Mouse (Mus musculus) kidney, postnatal 4 days (tissue): ENCODE measurements around the gene Dlk1.
"Not testable (repeated sequence)": the region's sequence is repeated elsewhere in the genome, so short reads cannot be mapped to it uniquely, and the experiment has no call there.

Source experiments
- DNase-seq, 2 experiments: peaks; one replicate each; pipeline ENCODE4 v3.0.0; 2021; ENCODE audit warnings: mixed read lengths in 2 of 2

Gene Dlk1

DNA sequence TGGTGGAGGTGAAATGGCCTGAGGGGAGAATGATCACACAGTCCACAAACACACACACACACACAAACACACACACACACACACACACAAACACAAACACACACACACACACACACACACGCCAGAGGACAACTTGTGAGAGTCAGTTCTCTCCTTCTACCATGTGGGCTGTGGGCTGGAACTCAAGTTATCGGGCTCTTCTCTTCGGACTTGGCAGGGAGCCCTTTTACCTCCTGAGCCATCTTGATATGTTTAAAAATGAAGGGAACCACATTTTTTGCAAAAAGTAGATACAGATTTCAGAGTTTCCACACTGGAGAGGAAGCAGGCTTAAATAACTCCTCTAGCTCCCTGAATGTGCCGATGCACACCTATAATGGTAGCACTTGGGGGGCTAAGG is 22.9 kb downstream of the Dlk1 start:
- no peak for DNase-seq

DNA sequence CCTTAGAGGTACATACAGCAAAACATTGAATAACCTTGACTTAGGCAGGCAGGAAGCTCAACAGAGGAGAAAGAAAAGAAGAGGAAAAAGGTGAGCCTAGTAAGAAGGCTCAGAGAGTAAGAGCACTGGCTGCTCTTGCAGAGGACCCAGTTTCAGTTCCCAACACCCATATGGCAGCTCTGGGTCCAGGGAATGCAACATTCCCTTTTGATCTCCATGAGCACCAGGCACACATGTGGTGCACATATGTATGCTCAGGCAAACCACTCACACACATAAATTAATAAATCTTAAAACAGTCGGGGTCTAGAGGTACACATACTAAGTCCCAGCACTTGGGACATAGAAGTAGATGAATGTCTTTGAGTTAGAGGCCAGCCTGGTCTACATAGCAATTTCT is 33.9 kb downstream of the Dlk1 start:
- not testable (repeated sequence) for DNase-seq

DNA sequence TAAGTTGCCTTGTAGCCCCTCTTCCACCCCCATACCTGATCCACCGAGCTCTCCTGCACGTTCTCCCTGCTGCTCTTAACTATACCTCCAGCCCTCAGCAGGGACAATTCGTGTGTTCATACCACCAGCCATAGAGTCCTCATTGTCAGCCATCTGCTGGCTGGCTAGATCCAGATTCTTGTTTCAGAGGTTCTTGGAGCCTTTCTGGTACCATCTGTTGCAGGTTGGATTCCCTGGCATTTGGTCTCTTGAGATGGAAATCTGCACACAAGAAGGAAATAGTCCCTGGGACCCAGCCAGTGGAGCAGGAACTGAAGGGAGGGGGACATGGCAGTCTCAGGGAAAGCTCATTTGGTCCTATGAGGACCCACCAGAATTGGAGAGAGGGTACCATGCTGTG is 39.1 kb downstream of the Dlk1 start:
- DNase-seq = no peak

DNA sequence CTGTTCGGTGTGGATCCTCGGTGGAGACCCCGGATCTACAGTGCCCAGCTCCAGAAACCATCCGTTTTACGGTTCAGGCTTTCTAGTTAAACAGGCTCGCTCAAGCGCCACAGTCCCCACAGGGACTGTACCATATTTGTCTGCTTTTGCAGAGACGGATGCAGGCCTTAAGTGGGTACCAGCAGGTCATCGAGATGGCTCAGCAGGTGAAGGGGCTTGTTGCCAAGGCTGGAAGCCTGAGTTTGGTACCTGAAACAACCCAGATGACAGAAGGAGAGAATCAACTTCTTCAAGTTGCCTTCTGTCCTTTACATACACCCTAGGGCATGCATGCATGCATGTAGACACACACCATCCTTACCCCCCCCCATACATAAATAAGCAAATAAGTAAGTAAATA is 40.8 kb downstream of the Dlk1 start:
- DNase-seq = no peak

DNA sequence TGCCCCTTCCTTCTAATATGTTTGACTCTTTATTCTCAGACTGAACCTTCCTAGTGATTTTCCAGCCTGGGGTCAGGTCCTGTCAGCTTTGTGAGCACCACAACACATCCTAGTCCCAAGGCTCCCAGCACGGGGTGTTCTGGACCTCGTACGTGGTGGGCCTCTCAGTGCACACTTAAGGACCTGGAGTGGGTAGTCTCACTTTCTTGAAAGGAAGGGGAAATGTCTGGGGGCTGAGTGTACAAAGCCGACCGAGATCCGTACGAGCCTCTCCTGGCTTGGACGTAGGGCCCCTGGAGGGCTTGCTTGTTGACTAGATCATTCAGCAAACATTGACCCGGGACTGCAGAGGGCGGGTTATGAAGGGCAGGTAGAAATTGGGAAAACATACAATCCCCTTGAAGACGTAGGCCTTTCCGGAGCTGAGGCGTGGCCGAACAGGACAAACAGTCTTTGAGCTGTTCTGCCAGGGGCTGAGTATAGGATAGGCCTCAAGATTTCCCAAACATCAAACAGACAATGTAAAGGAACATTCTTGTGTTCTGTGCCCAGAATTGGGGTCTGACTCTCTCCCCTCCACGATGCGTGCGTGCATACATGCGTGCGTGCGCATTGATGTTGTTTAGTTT is 42.5 kb downstream of the Dlk1 start:
- no peak for DNase-seq

DNA sequence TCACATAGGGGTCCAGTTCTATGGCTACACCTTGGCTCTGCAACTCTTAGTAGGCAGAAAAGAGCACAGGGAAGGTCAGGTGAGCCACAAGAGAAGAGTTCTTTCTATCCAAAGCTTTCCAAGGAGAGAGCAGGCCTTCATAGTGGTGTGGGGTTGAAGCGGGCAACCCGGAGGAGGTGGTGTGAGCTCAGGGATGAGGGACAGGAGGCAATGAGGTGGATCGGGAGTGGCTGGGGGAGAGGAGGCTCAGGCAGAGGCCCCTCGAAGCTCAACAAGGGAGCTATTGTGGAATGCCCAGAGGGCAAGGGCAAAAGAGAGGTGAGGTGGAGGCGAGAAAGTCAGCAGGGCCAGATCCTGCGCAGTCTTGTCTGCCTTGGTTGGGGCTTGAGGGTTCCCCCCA is 43.8 kb downstream of the Dlk1 start:
- peak; percentile 28 to 33 for DNase-seq

DNA sequence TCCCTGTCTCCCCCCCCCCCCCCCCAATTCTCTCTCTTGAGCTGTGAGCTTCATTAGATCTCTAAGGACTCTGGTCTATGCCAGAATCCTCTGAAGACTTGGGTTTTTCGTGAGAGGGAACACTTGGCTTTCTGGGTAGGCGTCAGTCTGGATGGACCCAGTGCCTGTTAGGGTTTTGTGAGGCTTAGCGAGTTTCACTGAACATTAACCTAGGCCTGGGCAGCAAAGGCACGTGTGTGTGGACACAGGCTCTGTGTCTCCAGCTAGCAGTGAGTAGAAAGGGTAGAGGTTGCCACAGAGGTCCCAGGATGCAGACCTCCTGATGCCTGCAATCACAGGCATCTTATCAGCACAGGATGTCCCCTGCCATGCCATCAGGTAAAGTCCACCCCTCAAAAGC is 48.4 kb downstream of the Dlk1 start:
- DNase-seq = peak in 1 of 2 experiments; percentile 44

DNA sequence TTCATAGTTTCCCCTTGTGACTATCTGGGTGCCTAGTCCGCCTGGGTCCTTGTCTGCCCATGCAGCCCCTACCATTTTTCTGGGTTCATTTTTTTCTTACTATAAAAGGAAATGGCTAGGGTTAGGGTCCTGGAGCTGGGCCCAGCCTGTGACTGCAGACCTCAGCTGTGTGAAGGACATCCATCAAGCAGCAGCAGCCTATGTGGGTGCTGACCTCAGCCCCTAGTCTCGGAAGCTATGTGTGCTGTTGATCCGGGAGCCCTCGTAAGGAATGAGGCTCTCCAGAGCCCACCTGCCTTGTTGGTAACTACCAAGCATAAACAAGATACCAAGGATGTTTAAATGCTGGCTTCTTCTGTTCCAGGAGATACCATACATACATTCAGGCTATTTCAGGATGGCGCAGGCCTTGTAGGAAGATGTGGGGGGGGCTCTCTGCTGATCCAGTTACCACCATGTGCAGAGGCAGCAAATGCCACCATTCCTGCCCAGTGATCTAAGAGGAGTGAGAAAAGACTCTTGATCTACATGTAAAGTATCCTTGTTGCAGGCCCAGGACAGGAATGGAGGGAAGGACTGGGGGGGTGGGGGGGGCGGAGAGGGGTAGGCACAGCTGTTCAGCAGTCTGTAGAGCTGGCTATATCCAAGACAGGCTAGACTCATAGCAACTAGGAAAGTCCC is 49.9 kb downstream of the Dlk1 start:
- no peak for DNase-seq

DNA sequence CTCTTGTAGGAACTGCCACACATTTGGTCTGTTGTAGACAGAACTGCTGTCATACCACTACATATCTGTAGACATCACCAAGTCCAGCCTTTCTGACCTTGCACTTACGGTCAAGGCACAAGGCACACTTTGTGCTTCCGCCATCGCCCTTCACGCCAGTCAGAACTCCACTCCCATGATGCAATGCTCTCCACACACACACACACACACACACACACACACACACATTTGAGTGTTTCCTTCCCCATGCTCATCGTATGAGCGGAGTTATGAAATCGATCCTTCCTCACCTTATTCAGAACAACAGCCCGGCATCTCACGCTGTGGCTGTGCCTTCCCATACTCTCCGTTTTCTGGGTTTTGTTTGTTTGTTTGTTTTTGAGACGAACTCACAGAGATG is 55.1 kb downstream of the Dlk1 start:
- no peak for DNase-seq

DNA sequence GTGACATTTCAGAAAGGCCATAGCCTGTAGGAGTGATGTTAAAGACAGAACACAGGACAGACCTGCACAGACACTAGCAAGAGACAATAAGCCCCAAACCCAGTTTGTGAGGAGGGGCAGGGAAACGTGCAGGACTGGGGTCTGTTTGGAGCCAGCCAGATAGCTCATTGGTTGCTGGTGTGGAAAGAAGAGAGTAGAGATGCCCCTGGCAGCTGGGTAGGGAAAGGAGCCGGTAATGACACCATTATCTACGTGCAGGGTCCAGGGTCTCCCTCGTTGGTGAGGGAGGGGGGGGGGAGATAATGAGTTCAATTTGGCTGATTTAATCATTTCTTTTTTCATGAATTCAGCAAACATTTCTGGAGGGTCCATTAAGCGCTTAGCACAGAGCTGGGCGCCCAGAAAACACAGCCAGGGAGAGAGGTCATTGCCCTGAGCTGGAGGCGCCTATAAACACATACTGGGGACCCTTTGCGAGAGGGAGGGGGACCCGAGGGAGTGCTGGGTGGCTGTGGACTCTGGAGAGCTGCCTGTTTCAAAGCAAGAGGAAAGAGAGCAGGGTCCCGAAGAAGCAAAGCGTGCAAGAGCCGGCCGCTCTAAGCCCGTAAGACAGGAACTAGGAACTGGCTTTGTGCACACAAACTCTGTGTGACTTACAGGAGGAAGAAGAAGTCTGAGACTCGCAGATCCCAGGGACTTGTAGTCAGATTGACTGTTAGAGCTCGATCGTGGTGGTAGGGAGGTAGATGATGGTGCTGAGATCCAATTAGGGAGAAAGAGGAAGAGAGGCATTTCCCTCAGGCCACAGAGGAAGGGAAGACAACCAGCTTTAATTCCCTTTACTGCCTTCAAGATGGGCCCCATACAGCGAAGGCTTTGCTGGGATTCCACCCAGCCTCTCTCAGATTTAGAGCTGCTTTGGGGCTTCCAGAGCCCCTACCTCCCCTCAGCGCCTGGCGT is 56.2 kb downstream of the Dlk1 start:
- DNase-seq = peak in 1 of 2 experiments; percentile 24

DNA sequence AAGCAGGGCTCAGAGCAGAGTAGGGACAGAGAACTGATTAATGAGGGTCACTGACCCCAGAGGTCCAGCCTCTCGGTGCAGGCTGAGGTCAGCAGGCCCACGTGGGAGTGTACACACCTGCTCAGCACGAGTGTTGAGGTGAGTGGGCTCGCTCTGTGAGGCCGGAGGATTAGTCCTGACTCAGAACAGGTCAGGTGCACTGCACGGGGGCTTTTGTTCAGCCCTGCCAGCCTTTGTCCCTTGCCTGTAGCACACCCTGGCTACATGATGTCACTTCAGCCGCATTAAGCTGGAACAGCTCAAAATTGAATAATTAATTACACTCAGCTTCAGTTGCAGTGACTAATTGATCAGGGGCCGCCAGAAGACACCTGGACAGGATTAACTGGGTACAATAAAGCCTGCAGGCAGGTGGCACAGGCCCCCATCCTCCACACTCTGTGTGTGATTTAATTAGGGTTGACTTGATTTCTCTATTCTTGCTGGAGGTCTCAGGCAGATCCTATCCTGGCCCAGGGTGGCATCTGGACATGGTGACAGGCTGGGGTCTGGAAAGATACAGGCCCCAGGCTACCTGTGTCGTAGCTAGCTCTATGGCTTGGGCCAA is 57.0 kb downstream of the Dlk1 start:
- DNase-seq = peak in 1 of 2 experiments; percentile 30

DNA sequence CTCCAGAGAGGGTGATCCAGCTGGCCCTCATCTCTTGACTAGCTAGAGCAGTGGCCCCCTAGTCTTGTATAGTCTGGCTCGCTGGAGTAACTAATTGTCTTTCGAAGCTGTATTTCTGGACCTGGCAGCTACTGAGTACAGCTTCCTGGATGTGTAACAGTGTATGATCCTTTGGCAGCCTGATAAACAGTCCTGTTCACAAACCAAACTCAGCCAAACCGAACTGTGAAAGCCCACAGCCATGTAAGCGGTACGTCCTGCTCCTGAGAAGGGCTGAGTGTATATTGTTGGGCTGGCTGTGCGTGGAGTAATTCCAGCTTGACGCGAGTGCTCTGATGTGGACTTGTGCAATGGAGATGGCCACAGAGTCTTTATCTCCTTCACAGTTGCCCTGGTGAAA is 57.6 kb downstream of the Dlk1 start:
- DNase-seq = no peak

DNA sequence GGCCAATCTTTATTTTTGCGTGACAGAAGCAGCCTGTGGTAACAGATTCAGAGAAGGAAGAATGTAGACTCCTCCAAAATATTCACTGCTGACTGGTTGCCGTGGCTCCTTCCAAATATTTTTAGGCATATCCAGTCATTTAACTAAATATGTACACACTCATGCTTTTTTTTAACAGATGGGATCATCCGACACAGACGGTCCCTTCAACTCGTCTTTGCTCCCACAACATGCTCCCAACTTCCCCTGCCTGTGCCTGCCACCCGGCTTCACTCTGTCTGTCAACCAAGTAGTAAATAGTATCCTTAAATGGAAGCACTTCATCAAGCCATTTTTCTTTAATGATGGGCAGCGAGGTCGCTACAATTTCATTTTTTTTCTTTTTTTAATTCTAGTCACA is 58.8 kb downstream of the Dlk1 start:
- DNase-seq = no peak

DNA sequence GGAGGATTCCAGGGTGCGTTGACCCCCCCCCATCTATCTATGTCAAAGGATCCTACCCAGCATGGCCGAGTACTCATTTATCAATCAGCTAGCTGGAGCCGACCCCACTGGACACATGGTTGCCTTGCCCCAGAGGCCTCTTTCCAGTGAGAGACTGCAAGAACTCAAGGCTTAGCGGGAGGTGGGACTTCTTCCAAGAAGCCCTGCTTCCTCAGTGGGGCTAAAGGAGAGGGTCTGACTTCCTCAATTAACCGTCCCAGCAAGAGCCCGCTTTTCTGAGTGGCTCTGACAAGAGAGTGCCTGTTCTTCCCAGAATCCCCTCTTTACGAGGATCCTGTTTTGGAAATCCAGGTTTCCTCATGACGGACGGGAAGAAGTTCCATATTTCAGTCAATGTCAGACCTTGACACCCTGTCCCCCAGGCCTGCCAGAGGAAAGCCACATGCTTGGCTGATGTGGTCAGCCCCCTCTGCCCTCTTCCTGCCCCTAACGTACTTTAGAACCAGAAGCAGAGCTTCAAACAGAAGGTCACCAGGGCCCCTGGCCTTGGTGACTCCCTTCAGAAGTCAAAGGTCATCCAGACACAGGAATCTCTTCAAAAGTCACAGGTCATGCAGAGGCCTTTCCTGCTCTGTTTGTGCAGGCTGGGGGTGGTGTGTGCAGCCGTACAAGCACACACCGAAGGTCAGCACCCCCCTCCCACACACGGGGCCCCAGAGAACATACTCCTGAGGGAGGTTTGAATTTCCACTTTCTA is 59.7 kb downstream of the Dlk1 start:
- DNase-seq = peak; percentile 24 to 40
